Mouse (Mus musculus) CH12.LX (cell line): ENCODE results near the gene Samd4.

Experiments
- CTCF ChIP-seq, 2 experiments: IDR thresholded peaks in 1 of 2; conservative IDR thresholded peaks in 1 of 2; 2 replicates each; pipeline ENCODE4 v1.5.1; 2011 to 2012; ENCODE audit warnings: low read depth in 2 of 2, low read length in 2 of 2, improper control_type of control experiment in 1 of 2, inconsistent platforms in 1 of 2, mild to moderate bottlenecking in 1 of 2, moderate library complexity in 1 of 2
- EP300 ChIP-seq: IDR thresholded peaks from 2 replicates; pipeline ENCODE4 v1.6.1; 2011; ENCODE audit warnings: low read length, improper control_type of control experiment
- MAX ChIP-seq: IDR thresholded peaks from 2 replicates; pipeline ENCODE4 v1.6.1; 2011; ENCODE audit warnings: low read length, improper control_type of control experiment
- MAZ ChIP-seq: IDR thresholded peaks from 2 replicates; pipeline ENCODE4 v1.6.1; 2012; ENCODE audit warnings: low read depth, mild to moderate bottlenecking, inconsistent platforms, low read length, improper control_type of control experiment, moderate library complexity
- POLR2A ChIP-seq: IDR thresholded peaks from 2 replicates; pipeline ENCODE4 v1.6.1; 2011; ENCODE audit warnings: low read depth, mild to moderate bottlenecking, improper control_type of control experiment, low read length
- UBTF ChIP-seq: IDR thresholded peaks from 2 replicates; pipeline ENCODE4 v1.6.1; 2012; ENCODE audit warnings: low read depth, mild to moderate bottlenecking, inconsistent platforms, low read length, improper control_type of control experiment, moderate library complexity
- USF1 ChIP-seq: IDR thresholded peaks from 2 replicates; pipeline ENCODE4 v1.6.1; 2014; ENCODE audit warnings: low read depth, mild to moderate bottlenecking, inconsistent platforms, low read length, improper control_type of control experiment
- ZC3H11A ChIP-seq: IDR thresholded peaks from 2 replicates; pipeline ENCODE4 v1.6.1; 2012; ENCODE audit warnings: low read depth, mild to moderate bottlenecking, inconsistent platforms, low read length, improper control_type of control experiment
- ZMIZ1 ChIP-seq: IDR thresholded peaks from 2 replicates; pipeline ENCODE4 v1.6.1; 2012; ENCODE audit warnings: low read depth, mild to moderate bottlenecking, inconsistent platforms, low read length, improper control_type of control experiment
- ZNF384 ChIP-seq: IDR thresholded peaks from 2 replicates; pipeline ENCODE4 v1.6.1; 2012; ENCODE audit warnings: low read depth, low read length, improper control_type of control experiment, inconsistent platforms

- TF ChIP-seq CTCF (conservative IDR thresholded peaks at IDR 0.05 in 1 of 2, IDR thresholded peaks at IDR 0.05 in 1 of 2; ENCODE audit: low read depth in 2 of 2, low read length in 2 of 2) (peak in 1 of 2 experiments; percentile 60; a peak in 3 of 4 replicates), ZC3H11A (no peak), MAZ (no peak), POLR2A (no peak), ZNF384 (no peak), UBTF (no peak), EP300 (no peak), MAX (no peak), ZMIZ1 (no peak), USF1 (no peak)
Measured at GRCm38 (mm10) chr14:47041699-47042098, 159.0 kb downstream of the Samd4 start.
